Mouse (Mus musculus): ENCODE measurements around the gene Pcf11.

Pcf11 gene

GRCm38 (mm10) chr7:92669507-92670471, at the start of gene Pcf11:
Gene Pcf11 (minus strand): TSS chr7:92669934.
- ChIA-PET CTCF (interaction anchor here in 1 of 4 experiments (0.5 kb wide), 1 partner anchor 227 kb away, joined by 10 read pairs; no protein-coding TSS in a partner anchor), POLR2A (interaction anchor here (0.6 to 8.1 kb wide), 77 partner anchors 8 to 410 kb away, joined by 3 to 265 read pairs (median 4); partner anchors contain the start of genes Ankrd42 (in 3 of the 4), Ccdc90b (in 3 of the 4), Rab30 (in 3 of the 4) and Ddias (in 2 of the 4))

GRCm38 (mm10) chr7:92715055-92715454, 45.3 kb upstream of the Pcf11 start:
- CTCF ChIA-PET = no interaction called here
- POLR2A ChIA-PET = no interaction called here

GRCm38 (mm10) chr7:92711593-92711992, 41.9 kb upstream of the Pcf11 start:
- ChIA-PET CTCF (no interaction called here), POLR2A (no interaction called here)

GRCm38 (mm10) chr7:92709573-92709972, 39.8 kb upstream of the Pcf11 start:
- ChIA-PET CTCF (interaction anchor here in 1 of 4 experiments (0.8 kb wide), 1 partner anchor 157 kb away, joined by 3 read pairs; no protein-coding TSS in a partner anchor), POLR2A (no interaction called here)

GRCm38 (mm10) chr7:92706711-92707110, 37.0 kb upstream of the Pcf11 start:
- CTCF ChIA-PET = no interaction called here
- POLR2A ChIA-PET = interaction anchor here in 1 of 4 experiments (0.7 to 1.0 kb wide), 2 partner anchors 16 to 34 kb away, joined by 3 read pairs; no protein-coding TSS in a partner anchor

GRCm38 (mm10) chr7:92705534-92705933, 35.8 kb upstream of the Pcf11 start:
- CTCF ChIA-PET = interaction anchor here in 1 of 4 experiments (0.7 kb wide), 1 partner anchor 139 kb away, joined by 7 read pairs; no protein-coding TSS in a partner anchor
- POLR2A ChIA-PET = interaction anchor here in 1 of 4 experiments (1.1 kb wide), 1 partner anchor 169 kb away, joined by 3 read pairs; no protein-coding TSS in a partner anchor

GRCm38 (mm10) chr7:92703661-92704060, 33.9 kb upstream of the Pcf11 start:
- POLR2A ChIA-PET = interaction anchor here in 3 of 4 experiments (0.6 to 3.1 kb wide), 6 partner anchors 11 to 38 kb away, joined by 3 to 10 read pairs (median 6); partner anchors contain the start of genes Pcf11 (in 1 of the 3) and Rab30 (in 1 of the 3)
- CTCF ChIA-PET = no interaction called here

- ChIA-PET POLR2A (interaction anchor here in 2 of 4 experiments (0.9 kb wide), 2 partner anchors 10 to 42 kb away, joined by 3 read pairs; no protein-coding TSS in a partner anchor), CTCF (no interaction called here)
Observed at GRCm38 (mm10) chr7:92698770-92699169, 29.0 kb upstream of the Pcf11 start.

- CTCF ChIA-PET = interaction anchor here in 1 of 4 experiments (0.6 kb wide), 1 partner anchor 141 kb away, joined by 3 read pairs; no protein-coding TSS in a partner anchor
Observed at GRCm38 (mm10) chr7:92696395-92696794, 26.7 kb upstream of the Pcf11 start.

GRCm38 (mm10) chr7:92689101-92689500, 19.4 kb upstream of the Pcf11 start:
- POLR2A ChIA-PET = no interaction called here
- CTCF ChIA-PET = no interaction called here

More at GRCm38 (mm10) chr7:92696395-92696794, 26.7 kb upstream of the Pcf11 start:
- POLR2A ChIA-PET = interaction anchor here in 2 of 4 experiments (0.6 to 1.8 kb wide), 2 partner anchors 10 to 27 kb away, joined by 3 to 5 read pairs; partner anchors contain the start of gene Pcf11 (in 1 of the 2)

GRCm38 (mm10) chr7:92688299-92688669, 18.6 kb upstream of the Pcf11 start:
- ChIA-PET POLR2A (no interaction called here), CTCF (interaction anchor here in 1 of 4 experiments (0.5 kb wide), 1 partner anchor 17 kb away, joined by 3 read pairs; no protein-coding TSS in a partner anchor)

GRCm38 (mm10) chr7:92687556-92688298, 18.0 kb upstream of the Pcf11 start:
- POLR2A ChIA-PET = interaction anchor here in 1 of 4 experiments (1.3 kb wide), 1 partner anchor 18 kb away, joined by 6 read pairs; the partner anchor contains the start of gene Pcf11
- CTCF ChIA-PET = interaction anchor here in 1 of 4 experiments (0.5 kb wide), 1 partner anchor 16 kb away, joined by 3 read pairs; no protein-coding TSS in a partner anchor

GRCm38 (mm10) chr7:92677346-92677745, 7.6 kb upstream of the Pcf11 start:
- ChIA-PET CTCF (no interaction called here), POLR2A (interaction anchor here in 2 of 4 experiments (0.8 to 2.1 kb wide), 3 partner anchors 8 to 28 kb away, joined by 3 to 7 read pairs (median 3); partner anchors contain the start of gene Pcf11 (in 1 of the 2))

GRCm38 (mm10) chr7:92675131-92675530, 5.4 kb upstream of the Pcf11 start:
- ChIA-PET POLR2A (interaction anchor here in 3 of 4 experiments (0.7 to 1.7 kb wide), 6 partner anchors 9 to 66 kb away, joined by 3 to 7 read pairs (median 3); partner anchors contain the start of gene Rab30 (in 1 of the 3)), CTCF (no interaction called here)

- ChIA-PET CTCF (interaction anchor here in 1 of 4 experiments (0.5 kb wide), 1 partner anchor 15 kb away, joined by 3 read pairs; no protein-coding TSS in a partner anchor), POLR2A (interaction anchor here (0.6 to 8.1 kb wide), 67 partner anchors 8 to 1827 kb away, joined by 3 to 265 read pairs (median 4); partner anchors contain the start of genes Ccdc90b (in 3 of the 4), Rab30 (in 3 of the 4), Ankrd42 (in 2 of the 4) and Ddias (in 2 of the 4))
Observed at GRCm38 (mm10) chr7:92668791-92669506, 785 bp downstream of the Pcf11 start.

- POLR2A ChIA-PET = interaction anchor here (0.6 to 8.1 kb wide), 20 partner anchors 8 to 237 kb away, joined by 3 to 265 read pairs (median 4); partner anchors contain the start of genes Rab30 (in 3 of the 4), Ankrd42 (in 1 of the 4) and Prcp (in 1 of the 4)
- CTCF ChIA-PET = no interaction called here
Observed at GRCm38 (mm10) chr7:92666274-92666820, 3.4 kb downstream of the Pcf11 start.

GRCm38 (mm10) chr7:92658050-92658449, 11.7 kb downstream of the Pcf11 start:
- ChIA-PET CTCF (no interaction called here), POLR2A (interaction anchor here in 3 of 4 experiments (1.2 to 11.7 kb wide), 4 partner anchors 11 to 17 kb away, joined by 3 to 167 read pairs (median 8); partner anchors contain the start of genes Pcf11 (in 2 of the 3) and Ankrd42 (in 1 of the 3))

Measured in embryonic stem cell, embryonic (primary cell).